Mouse (Mus musculus) CH12.LX (cell line): ENCODE measurements around the gene Ccdc62. TPM values are rescaled to one million over a fixed set of nuclear protein-coding genes. Genes with fewer than 3 reads are reported as not detected.

ENCODE experiments used
- DNase-seq: peaks from one replicate; pipeline ENCODE4 v3.0.0-alpha.2; 2013; ENCODE audit errors: extremely low read depth
- H3K27ac ChIP-seq: 2 replicates; pipeline ENCODE4 v1.5.1; 2012; ENCODE audit warnings: low read depth, mild to moderate bottlenecking, control low read depth, moderate library complexity; ENCODE audit not compliant: insufficient read depth
- H3K27me3 ChIP-seq: replicated peaks from 2 replicates; pipeline ENCODE3; 2012; ENCODE audit warnings: inconsistent platforms
- H3K36me3 ChIP-seq, 2 experiments: replicated peaks in 1 of 2; 2 replicates each; pipeline versions ENCODE3 to v1.6.1; 2012; ENCODE audit warnings: inconsistent platforms in 1 of 2, low read length in 1 of 2, mild to moderate bottlenecking in 1 of 2, mixed read lengths in 1 of 2, moderate library complexity in 1 of 2; ENCODE audit not compliant: control insufficient read depth in 1 of 2, insufficient read depth in 1 of 2
- H3K4me1 ChIP-seq, 2 experiments: 2 replicates each; pipeline ENCODE4 v1.6.1; 2012; ENCODE audit warnings: inconsistent platforms in 1 of 2, moderate library complexity in 1 of 2; ENCODE audit not compliant: insufficient read depth in 2 of 2, control insufficient read depth in 1 of 2
- H3K4me2 ChIP-seq: 2 replicates; pipeline ENCODE4 v1.6.1; 2012; ENCODE audit warnings: low read depth, mild to moderate bottlenecking, control low read depth; ENCODE audit not compliant: poor library complexity, insufficient read depth, severe bottlenecking
- H3K4me3 ChIP-seq, 3 experiments: fragments of 150-350 bp in 1 of 3; sonication (generic) in 1 of 3; replicated peaks in 1 of 3; 2 replicates each; pipeline versions ENCODE3 to v1.5.1; 2011 to 2012; ENCODE audit warnings: low read depth in 2 of 3, low read length in 2 of 3, mild to moderate bottlenecking in 2 of 3, moderate library complexity in 2 of 3, control low read depth in 1 of 3, improper control_type of control experiment in 1 of 3, inconsistent platforms in 1 of 3, mixed read lengths in 1 of 3; ENCODE audit not compliant: poor library complexity in 1 of 3
- H3K79me2 ChIP-seq: replicated peaks from 2 replicates; pipeline ENCODE4 v1.6.1; 2012; ENCODE audit warnings: mild to moderate bottlenecking, moderate library complexity; ENCODE audit not compliant: control insufficient read depth, poor library complexity, insufficient read depth, severe bottlenecking; ENCODE audit errors: extremely low read depth
- H3K9ac ChIP-seq: 2 replicates; pipeline ENCODE4 v1.6.1; 2012; ENCODE audit warnings: low read depth, mild to moderate bottlenecking, control low read depth, moderate library complexity; ENCODE audit not compliant: insufficient read depth
- H3K9me3 ChIP-seq: replicated peaks from 2 replicates; pipeline ENCODE3; 2012; ENCODE audit warnings: low read length, inconsistent platforms, mixed read lengths
- CTCF ChIP-seq, 2 experiments: IDR thresholded peaks in 1 of 2; conservative IDR thresholded peaks in 1 of 2; 2 replicates each; pipeline ENCODE4 v1.5.1; 2011 to 2012; ENCODE audit warnings: low read depth in 2 of 2, low read length in 2 of 2, improper control_type of control experiment in 1 of 2, inconsistent platforms in 1 of 2, mild to moderate bottlenecking in 1 of 2, moderate library complexity in 1 of 2
- EP300 ChIP-seq: IDR thresholded peaks from 2 replicates; pipeline ENCODE4 v1.6.1; 2011; ENCODE audit warnings: low read length, improper control_type of control experiment
- IRF4 ChIP-seq: IDR thresholded peaks from 2 replicates; pipeline ENCODE4 v1.6.1; 2014; ENCODE audit warnings: low read depth, mild to moderate bottlenecking, inconsistent platforms, low read length, improper control_type of control experiment
- JUND ChIP-seq: conservative IDR thresholded peaks from 2 replicates; pipeline ENCODE4 v1.6.1; 2011; ENCODE audit warnings: low read depth, low read length, improper control_type of control experiment
- MAX ChIP-seq: IDR thresholded peaks from 2 replicates; pipeline ENCODE4 v1.6.1; 2011; ENCODE audit warnings: low read length, improper control_type of control experiment
- MAZ ChIP-seq: IDR thresholded peaks from 2 replicates; pipeline ENCODE4 v1.6.1; 2012; ENCODE audit warnings: low read depth, mild to moderate bottlenecking, inconsistent platforms, low read length, improper control_type of control experiment, moderate library complexity
- MXI1 ChIP-seq: IDR thresholded peaks from 2 replicates; pipeline ENCODE4 v1.6.1; 2011; ENCODE audit warnings: mild to moderate bottlenecking, low read depth, low read length, improper control_type of control experiment
- NELFE ChIP-seq: IDR thresholded peaks from 2 replicates; pipeline ENCODE4 v1.6.1; 2011; ENCODE audit warnings: low read depth, low read length, improper control_type of control experiment
- SMC3 ChIP-seq: IDR thresholded peaks from 2 replicates; pipeline ENCODE4 v1.6.1; 2011; ENCODE audit warnings: low read depth, low read length, improper control_type of control experiment
- TCF12 ChIP-seq: IDR thresholded peaks from 2 replicates; pipeline ENCODE4 v1.6.1; 2014; ENCODE audit warnings: low read depth, mild to moderate bottlenecking, inconsistent platforms, low read length, improper control_type of control experiment
- UBTF ChIP-seq: IDR thresholded peaks from 2 replicates; pipeline ENCODE4 v1.6.1; 2012; ENCODE audit warnings: low read depth, mild to moderate bottlenecking, inconsistent platforms, low read length, improper control_type of control experiment, moderate library complexity
- ZC3H11A ChIP-seq: IDR thresholded peaks from 2 replicates; pipeline ENCODE4 v1.6.1; 2012; ENCODE audit warnings: low read depth, mild to moderate bottlenecking, inconsistent platforms, low read length, improper control_type of control experiment
- ZMIZ1 ChIP-seq: IDR thresholded peaks from 2 replicates; pipeline ENCODE4 v1.6.1; 2012; ENCODE audit warnings: low read depth, mild to moderate bottlenecking, inconsistent platforms, low read length, improper control_type of control experiment
- dilution Hi-C: fragments of 300-500 bp; cut with MboI; formaldehyde crosslinking; loops from 2 replicates; pipeline ENCODE4 v1.14.3; 2020; ENCODE audit warnings: low sequenced_read_pairs; ENCODE audit not compliant: extremely low pct_unique_long_range_greater_than_20kb, extremely low pct_ligation_motif_present
- in situ Hi-C: fragments of 300-500 bp; cut with MboI; formaldehyde crosslinking; loops from 3 replicates; pipeline ENCODE4 v1.14.3; 2019; ENCODE audit warnings: low sequenced_read_pairs, low pct_ligation_motif_present, low pct_unique_long_range_greater_than_20kb, mixed read lengths
- polyA plus RNA-seq: library from polyadenylated mRNA; unstranded; fragments of >175 nt; gene quantifications from 2 replicates; pipeline ENCODE4 v1.2.1, GENCODE M21; 2012; ENCODE audit warnings: low read depth; ENCODE audit not compliant: insufficient read length
- total RNA-seq, 2 experiments: library from RNA; depleted of rRNA; stranded (reverse); fragments of 300-350 nt in 1 of 2; fragments of >200 nt in 1 of 2; gene quantifications; 2 replicates each; pipeline ENCODE4 v1.2.3; 2012 to 2014

Gene Ccdc62
- total and polyA plus RNA-seq, 3 experiments: 1.6 to 5.3 (median 2.0) TPM

DNA sequence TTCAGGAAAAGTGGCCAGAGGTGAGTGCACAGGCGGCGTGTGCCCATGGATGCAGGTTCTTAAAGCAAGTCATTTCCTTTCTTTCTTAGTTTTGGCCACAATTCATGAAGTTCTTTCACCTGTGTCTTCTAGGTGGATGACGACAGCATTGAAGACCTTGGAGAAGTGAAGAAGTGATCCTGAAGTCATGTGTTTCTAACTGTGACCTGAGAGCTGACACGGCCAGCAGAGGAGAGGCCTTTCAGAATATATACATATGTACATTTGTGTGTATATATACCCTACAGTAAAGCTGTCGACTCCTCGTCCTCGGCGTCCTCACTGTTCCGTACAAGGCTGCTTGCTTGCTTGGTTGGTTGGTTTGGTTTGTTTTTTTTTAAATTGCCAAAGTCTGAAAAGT lies 3.4 kb upstream of the Ccdc62 start, which contains the start of gene Gm43518:
Gene Gm43518, plus strand, starts transcription at position 301 of the 400 bp plus-strand sequence.
- Histone ChIP-seq H3K4me3 (no peak within 1 kb of the TSS), H3K9ac (no peak within 1 kb of the TSS), H3K79me2 (peaks cover 29% of the 10 kb centered on the region), H3K27me3 (no peaks in the 10 kb centered on the region), H3K9me3 (no peaks in the 10 kb centered on the region), H3K4me1 (peaks cover 11 to 26% of the 10 kb centered on the region in 2 experiments), H3K4me2 (no peak within 1 kb of the TSS), H3K27ac (no peak within 1 kb of the TSS), H3K36me3 (peaks cover 60 to 75% of the 10 kb centered on the region in 2 experiments)
- dilution Hi-C loops: no loop called here
- in situ Hi-C loops: no loop called here
- TF ChIP-seq IRF4 (no peak), ZC3H11A (no peak), MAZ (no peak), SMC3 (no peak), MAX (no peak), UBTF (no peak), EP300 (no peak)
- no peak for DNase-seq

- H3K4me3 ChIP-seq: peak overlapping the region; percentile 76 to 85 (median 77)
- H3K9ac ChIP-seq: peak overlapping the region; percentile 86
- no peak for DNase-seq
- H3K27me3 ChIP-seq: no peaks in the 10 kb centered on the region
- peaks cover 2 to 11% of the 10 kb centered on the region in 2 experiments; a peak in 2 of 4 replicates for H3K4me1 ChIP-seq
- TF ChIP-seq EP300 (no peak), IRF4 (no peak)
- in situ Hi-C loops: no loop called here
- dilution Hi-C loops: no loop called here
- H3K27ac ChIP-seq: no peak overlapping the region
- H3K79me2 ChIP-seq: no peaks in the 10 kb centered on the region
- peaks cover 2% of the 10 kb centered on the region for H3K9me3 ChIP-seq
- H3K4me2 ChIP-seq: peak overlapping the region; percentile 57
- peaks cover 25 to 35% of the 10 kb centered on the region in 2 experiments for H3K36me3 ChIP-seq
These were observed 652 bp downstream of the Ccdc62 start for GRCm38 (mm10) chr5:123931131-123931530.

GRCm38 (mm10) chr5:123932927-123933326 lies 2.4 kb downstream of the Ccdc62 start:
- H3K27ac ChIP-seq: no peak overlapping the region
- TF ChIP-seq MXI1 (no peak), TCF12 (no peak), CTCF (conservative IDR thresholded peaks at IDR 0.05 in 1 of 2, IDR thresholded peaks at IDR 0.05 in 1 of 2; ENCODE audit: low read depth in 2 of 2, low read length in 2 of 2) (peak in 1 of 2 experiments; percentile 24; a peak in 2 of 4 replicates), MAZ (no peak), NELFE (no peak), JUND (no peak), ZMIZ1 (no peak)
- no peak overlapping the region for H3K4me2 ChIP-seq
- in situ Hi-C loops: no loop called here
- H3K27me3 ChIP-seq: no peaks in the 10 kb centered on the region
- dilution Hi-C loops: no loop called here
- DNase-seq: no peak
- no peak overlapping the region for H3K4me3 ChIP-seq
- peaks cover 2 to 20% of the 10 kb centered on the region in 2 experiments; a peak in 2 of 4 replicates for H3K4me1 ChIP-seq
- H3K9ac ChIP-seq: no peak overlapping the region
- H3K36me3 ChIP-seq: peaks cover 8 to 19% of the 10 kb centered on the region in 2 experiments
- no peaks in the 10 kb centered on the region for H3K79me2 ChIP-seq
- peaks cover 2% of the 10 kb centered on the region for H3K9me3 ChIP-seq
